Mouse (Mus musculus): ENCODE measurements around the gene Marveld3.
A peak's percentile ranks its signal among the peaks of the same experiment; 100 is the strongest.

Gene Marveld3

GRCm38 (mm10) chr8:109961693-109962367, at the start of gene Marveld3:
Marveld3 (minus strand) TSS chr8:109962203.
- DNase-seq = peak; percentile 10

GRCm38 (mm10) chr8:110010868-110011267, 48.9 kb upstream of the Marveld3 start:
- peak; percentile 6 for DNase-seq

- DNase-seq = no peak
Measured at GRCm38 (mm10) chr8:110008995-110009446, 47.0 kb upstream of the Marveld3 start.

- no peak for DNase-seq
Measured at GRCm38 (mm10) chr8:110008228-110008994, 46.4 kb upstream of the Marveld3 start.

- no peak for DNase-seq
Measured at GRCm38 (mm10) chr8:110006312-110007023, 44.5 kb upstream of the Marveld3 start.

- no peak for DNase-seq
Measured at GRCm38 (mm10) chr8:110004300-110004699, 42.3 kb upstream of the Marveld3 start.

GRCm38 (mm10) chr8:110002953-110003352, 41.0 kb upstream of the Marveld3 start:
- no peak for DNase-seq

- no peak for DNase-seq
Measured at GRCm38 (mm10) chr8:109999974-110000373, 38.0 kb upstream of the Marveld3 start.

- no peak for DNase-seq
Measured at GRCm38 (mm10) chr8:109998066-109998465, 36.1 kb upstream of the Marveld3 start.

GRCm38 (mm10) chr8:109997381-109997780, 35.4 kb upstream of the Marveld3 start:
- DNase-seq = no peak

- no peak for DNase-seq
Measured at GRCm38 (mm10) chr8:109992951-109993350, 30.9 kb upstream of the Marveld3 start.

- DNase-seq = no peak
Measured at GRCm38 (mm10) chr8:109992166-109992565, 30.2 kb upstream of the Marveld3 start.

- no peak for DNase-seq
Measured at GRCm38 (mm10) chr8:109990224-109990623, 28.2 kb upstream of the Marveld3 start, which contains the start of gene Tat. Tat (plus strand) TSS chr8:109990437.

GRCm38 (mm10) chr8:109989151-109989550, 27.1 kb upstream of the Marveld3 start:
- no peak for DNase-seq

GRCm38 (mm10) chr8:109987776-109988175, 25.8 kb upstream of the Marveld3 start:
- DNase-seq = no peak

- no peak for DNase-seq
Measured at GRCm38 (mm10) chr8:109986384-109986783, 24.4 kb upstream of the Marveld3 start.

- no peak for DNase-seq
Measured at GRCm38 (mm10) chr8:109983944-109984343, 21.9 kb upstream of the Marveld3 start.

- no peak for DNase-seq
Measured at GRCm38 (mm10) chr8:109982386-109983105, 20.5 kb upstream of the Marveld3 start.

GRCm38 (mm10) chr8:109979339-109979738, 17.3 kb upstream of the Marveld3 start:
- no peak for DNase-seq

GRCm38 (mm10) chr8:109972901-109973300, 10.9 kb upstream of the Marveld3 start:
- no peak for DNase-seq

GRCm38 (mm10) chr8:109970323-109970722, 8.3 kb upstream of the Marveld3 start:
- DNase-seq = no peak

GRCm38 (mm10) chr8:109968837-109969236, 6.8 kb upstream of the Marveld3 start:
- DNase-seq = no peak

- no peak for DNase-seq
Measured at GRCm38 (mm10) chr8:109964106-109964505, 2.1 kb upstream of the Marveld3 start.
